Mouse (Mus musculus): ENCODE measurements around the gene Slc22a2.
"Not testable (repeated sequence)": the region's sequence is repeated elsewhere in the genome, so short reads cannot be mapped to it uniquely, and the experiment has no call there.

Gene Slc22a2

DNA sequence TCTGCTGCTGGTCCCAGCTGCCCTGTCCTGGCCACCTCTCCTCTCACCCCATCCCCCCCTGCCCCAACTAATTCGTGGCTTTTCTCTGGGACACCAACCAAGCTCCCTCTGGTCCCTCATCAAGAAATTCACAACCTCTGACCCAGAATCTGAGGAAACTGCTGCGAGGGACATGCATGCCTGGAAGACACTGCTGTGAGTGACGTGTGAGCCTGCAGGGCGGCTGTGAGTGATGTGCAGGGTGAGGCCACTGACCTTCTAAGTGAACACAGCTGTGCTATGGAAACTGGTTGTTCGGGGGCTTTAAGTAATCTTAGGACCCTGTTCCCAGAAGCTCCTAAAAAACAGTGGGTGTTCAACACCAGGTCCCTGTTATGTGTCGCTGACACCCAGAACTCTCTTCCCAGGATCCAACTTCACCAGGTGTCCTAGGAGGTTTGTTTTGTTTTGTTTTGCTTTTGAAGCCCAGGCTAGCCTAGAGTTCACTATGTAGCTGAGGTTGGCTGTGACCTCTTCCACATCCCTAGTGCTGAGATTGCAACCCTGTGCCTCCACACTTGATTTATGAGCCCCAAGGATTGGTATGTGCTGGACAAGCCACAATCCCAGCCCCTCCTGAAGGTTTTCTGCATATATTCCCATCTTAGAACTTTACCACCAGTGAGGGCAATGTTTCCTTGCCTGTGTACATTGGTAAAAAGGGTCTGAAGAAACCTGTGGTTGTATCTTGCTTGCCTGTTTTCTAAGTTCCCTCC, 47.2 kb downstream of the Slc22a2 start:
- no peak for DNase-seq (ENCODE audit: low spot score in 2 of 2)

DNA sequence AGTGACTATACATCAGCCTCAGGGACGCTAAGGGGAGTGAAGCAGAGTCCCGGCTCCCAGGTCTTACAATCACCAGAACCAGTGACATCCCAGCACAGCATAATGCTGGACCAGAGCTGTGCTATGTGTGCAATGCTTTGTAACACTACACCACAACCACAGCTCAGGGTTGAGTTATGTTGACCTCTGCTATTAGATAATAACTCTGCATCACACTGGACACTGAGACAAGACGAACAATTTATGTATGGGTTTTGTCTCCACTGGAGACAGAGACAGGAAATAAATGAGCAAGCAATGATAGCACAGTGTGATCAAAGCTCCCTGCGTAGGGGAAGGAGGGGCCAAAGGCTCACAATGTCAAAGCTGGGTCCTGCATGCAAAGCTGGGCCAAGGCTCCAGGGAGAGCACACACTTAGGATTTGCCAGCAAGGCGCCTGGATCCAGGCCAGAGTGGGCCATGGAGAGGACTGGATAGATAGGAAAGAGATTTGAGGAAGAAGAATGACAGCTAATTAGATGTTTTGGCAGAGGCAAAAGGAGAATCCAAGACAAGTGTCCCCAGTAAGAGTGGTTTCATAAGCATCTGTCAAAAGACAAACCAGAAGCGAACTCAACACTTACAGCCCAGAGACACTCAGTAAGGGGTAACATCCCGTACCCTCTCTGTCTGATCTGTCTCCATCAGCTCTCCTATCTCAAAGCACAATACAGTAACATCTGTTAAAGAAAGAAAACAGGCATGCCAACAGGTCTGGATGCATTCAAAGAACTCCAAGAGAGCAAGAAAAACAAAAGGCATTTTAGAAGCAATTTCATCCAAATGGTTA, 48.1 kb downstream of the Slc22a2 start:
- no peak for DNase-seq (ENCODE audit: low spot score in 2 of 2)

DNA sequence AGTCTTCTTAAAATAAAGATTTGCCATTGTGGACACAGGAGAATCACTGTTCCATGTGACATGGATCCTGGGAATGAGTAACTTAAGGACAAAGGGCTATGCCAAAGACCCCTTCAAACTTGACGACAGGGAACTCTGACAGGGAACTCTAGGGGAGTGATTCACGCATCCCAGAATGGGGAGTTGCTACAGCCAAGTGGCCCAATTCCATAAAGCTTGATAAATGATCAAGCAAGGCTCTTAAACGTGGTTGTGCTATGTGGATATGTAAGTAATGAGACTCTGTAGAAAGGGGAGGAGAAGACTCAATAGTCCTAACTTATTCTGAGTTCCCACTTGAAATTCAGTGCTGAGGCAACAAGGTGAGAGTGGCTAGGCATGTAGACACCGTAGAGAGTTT, 50.9 kb downstream of the Slc22a2 start:
- DNase-seq (ENCODE audit: low spot score in 2 of 2), result no peak

DNA sequence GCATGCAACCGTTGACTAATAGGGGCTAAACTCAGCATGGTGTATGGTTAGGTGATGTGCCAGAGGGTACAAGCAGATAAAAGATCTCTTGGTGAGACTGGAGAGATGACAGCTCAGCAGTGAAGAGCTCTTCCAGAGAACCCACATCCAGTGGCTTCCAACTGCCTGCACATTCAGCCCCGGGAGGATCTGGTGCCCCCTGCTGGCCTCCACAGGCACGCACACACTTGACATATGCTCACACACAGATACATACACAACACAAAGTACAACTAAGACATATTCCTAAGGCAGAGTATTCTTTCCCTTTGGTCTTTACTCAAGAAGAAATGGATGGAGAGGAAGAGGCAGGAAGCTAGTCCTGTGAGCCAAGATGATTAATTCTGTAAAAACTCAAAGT, 55.7 kb downstream of the Slc22a2 start:
- DNase-seq (ENCODE audit: low spot score in 2 of 2), result no peak

DNA sequence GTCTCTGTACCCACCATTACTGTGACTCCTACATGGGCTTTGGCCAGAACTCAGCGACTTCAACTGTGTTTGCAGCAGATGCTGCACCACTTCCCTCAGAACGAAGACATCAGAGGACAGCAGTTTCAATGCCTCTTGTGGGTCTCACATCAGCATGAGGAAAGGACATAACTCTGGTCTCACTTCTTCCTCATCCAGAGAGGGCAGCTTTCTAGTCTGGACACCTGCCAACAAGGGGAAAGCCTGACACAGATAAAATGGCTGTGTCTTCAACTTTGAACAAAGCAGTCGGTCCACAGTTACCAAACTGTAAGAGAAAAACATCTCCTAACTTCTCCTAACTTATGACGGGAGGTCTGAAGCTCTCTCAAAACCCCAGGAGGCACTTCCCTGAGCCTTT, 57.2 kb downstream of the Slc22a2 start:
- no peak for DNase-seq (ENCODE audit: low spot score in 2 of 2)

DNA sequence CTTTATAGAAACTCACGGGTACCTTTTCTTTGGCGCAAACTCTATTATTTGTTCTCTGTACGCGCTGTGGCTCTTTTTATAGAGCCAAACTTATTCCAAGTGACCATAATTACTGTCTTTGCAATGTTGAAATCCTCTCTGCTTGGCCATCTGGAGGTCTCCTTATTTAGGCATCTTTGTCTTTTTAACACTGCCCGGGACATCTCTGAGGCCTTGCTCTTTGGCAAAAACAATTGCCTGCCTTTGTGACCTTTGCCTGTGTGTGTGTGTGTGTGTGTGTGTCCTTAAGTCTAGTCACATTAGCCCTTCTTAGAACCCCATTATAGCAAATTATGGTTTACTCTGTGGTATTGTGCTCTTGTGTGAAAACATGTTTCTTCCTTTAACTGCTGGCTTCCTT, 61.5 kb downstream of the Slc22a2 start:
- DNase-seq (ENCODE audit: low spot score in 2 of 2), result no peak

DNA sequence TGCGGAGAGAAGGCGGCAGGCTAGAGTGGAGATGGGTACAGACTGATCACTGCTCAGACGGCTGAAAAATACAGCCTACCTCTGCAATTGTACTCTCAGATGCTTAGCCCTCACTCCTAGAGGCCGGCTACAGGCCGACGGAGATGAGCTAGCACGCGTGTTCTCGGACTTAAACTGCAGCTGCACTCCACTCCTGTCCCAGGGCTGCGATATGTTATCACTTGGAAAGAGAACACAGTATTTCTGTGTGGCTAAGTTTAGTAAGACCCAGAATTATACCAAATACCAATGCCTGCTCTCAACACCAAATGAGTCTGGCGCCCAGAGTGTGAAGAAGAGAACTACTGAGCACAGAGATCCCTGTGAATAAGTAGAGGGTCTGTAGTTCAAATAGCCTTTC, 68.7 kb downstream of the Slc22a2 start:
- no peak for DNase-seq (ENCODE audit: low spot score in 2 of 2)

DNA sequence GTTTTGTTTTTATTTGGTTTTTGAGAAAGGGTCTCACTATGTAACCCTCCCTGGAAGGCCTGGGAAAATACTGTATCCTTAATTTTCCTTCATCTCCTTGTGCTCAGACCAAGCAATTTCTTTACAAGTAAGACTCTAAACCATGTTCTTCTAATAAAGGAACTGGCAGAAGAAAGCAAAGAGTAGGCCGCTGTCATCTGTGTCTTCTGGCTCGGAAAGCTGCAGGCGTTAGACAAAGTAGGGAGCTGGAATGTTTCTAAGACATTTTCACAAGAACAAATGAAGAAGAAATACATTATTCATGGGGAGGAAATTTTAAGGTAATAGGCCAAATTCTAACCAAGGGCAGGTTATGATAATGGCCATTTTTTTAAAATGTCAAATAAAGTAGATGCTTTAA, 70.1 kb downstream of the Slc22a2 start:
- no peak for DNase-seq (ENCODE audit: low spot score in 2 of 2)

DNA sequence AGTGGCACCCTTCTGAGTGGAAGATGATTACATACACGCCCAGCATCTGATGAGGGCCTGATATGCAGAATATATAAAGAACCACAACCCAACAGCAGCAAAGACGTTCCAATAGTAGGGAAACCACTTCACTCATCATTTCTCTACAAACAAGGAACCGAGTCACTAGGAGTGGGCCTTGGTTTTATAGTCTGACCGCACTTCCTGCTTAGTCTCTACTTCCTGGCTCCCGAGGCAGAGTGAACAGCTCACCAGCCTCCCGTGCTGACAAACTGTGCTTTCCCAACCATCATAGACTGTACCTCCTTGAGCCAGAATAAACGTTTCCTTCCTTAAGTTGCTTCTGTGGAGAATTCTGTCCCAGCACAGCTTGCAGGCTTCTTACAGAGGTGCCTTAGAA, 71.9 kb downstream of the Slc22a2 start:
- no peak for DNase-seq (ENCODE audit: low spot score in 2 of 2)

DNA sequence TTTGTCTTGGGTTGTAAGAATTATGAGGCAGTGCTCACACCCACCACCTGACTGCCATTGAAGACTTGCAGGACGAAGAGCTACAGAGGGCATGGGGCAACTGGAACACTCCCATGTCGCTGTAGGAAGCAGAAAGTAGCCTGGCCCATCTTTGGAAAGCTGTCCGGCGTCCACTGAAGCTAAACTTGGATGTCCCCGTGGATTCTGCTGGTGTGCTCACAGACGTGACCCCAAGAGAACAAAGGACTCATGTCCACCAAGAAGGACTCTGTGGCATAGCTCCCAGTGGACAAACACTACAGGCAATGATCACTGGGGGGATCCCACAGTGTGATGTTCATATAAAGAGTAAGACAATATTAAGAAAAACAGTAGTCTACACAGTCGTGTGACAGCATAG, 74.9 kb downstream of the Slc22a2 start:
- DNase-seq (ENCODE audit: low spot score in 2 of 2), result no peak

DNA sequence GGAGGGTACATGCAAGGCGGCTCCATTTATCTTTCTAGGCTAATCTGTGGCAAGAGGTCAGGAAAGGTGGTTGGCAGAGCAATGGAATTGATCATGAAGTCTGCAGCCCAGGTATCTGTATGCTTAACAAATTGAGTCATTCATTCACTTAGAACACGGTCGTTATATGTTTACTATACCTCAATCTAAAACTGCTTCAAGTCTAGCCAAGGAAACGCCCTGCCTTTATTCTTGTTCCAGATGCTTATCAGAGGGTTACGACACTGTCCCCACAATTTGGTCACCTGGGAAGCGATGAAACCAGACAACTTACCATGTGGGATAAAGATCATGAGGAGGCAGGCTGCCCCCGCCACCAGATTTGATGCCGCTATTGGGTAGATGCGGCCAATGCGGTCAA, 75.3 kb downstream of the Slc22a2 start:
- no peak for DNase-seq (ENCODE audit: low spot score in 2 of 2)

DNA sequence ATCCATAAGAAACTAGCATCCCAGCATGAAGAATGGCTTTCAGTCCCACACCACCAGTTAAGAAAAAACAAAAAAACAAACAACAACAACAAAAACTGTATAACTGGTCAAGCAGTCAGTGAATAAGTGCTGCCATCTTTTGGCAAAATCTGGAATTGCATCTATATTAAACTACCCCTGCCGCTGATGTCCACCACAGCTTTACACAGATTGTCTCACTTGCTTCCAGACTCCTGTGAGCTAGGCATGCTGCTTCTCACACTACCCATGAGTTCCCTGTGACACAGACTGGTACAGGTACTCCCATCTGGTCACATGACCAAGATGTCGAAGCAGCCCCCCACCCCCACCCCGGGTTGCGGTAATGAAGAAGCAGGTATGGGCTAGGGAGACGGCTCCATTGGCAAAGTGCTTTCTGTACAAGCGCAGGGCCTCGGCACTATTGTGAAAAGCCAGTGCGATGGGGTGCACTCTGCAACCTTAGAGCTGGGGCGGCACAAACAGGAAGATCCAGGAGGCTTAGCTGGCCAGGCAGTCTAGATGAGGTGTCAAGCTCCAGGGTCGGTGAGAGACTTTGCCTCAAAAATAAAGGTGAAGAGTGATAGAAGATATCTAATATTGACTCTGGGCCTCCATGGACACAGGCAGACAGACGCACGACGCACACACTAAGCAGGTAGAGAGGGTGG, 76.8 kb downstream of the Slc22a2 start:
- DNase-seq (ENCODE audit: low spot score in 2 of 2), result no peak

DNA sequence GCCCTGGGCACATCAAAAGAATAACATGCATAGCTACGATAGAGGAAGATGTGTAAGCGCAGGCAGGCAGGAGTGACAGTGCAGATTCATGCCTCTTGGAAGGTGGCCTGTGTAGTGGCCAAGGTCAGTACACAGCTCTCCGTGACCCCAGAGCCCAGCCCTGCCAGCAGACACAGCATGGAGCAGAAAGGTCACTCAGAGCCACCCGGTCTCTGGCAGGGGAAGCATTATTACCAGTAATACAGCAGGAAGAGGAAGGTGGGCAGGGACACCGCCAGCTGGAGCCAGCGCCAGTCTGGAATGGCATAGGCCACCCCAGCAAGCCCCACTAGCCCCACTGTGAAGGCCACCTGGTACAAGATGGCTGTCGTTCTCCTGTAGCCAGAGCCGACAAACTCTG, 80.2 kb downstream of the Slc22a2 start:
- DNase-seq (ENCODE audit: low spot score in 2 of 2), result no peak

DNA sequence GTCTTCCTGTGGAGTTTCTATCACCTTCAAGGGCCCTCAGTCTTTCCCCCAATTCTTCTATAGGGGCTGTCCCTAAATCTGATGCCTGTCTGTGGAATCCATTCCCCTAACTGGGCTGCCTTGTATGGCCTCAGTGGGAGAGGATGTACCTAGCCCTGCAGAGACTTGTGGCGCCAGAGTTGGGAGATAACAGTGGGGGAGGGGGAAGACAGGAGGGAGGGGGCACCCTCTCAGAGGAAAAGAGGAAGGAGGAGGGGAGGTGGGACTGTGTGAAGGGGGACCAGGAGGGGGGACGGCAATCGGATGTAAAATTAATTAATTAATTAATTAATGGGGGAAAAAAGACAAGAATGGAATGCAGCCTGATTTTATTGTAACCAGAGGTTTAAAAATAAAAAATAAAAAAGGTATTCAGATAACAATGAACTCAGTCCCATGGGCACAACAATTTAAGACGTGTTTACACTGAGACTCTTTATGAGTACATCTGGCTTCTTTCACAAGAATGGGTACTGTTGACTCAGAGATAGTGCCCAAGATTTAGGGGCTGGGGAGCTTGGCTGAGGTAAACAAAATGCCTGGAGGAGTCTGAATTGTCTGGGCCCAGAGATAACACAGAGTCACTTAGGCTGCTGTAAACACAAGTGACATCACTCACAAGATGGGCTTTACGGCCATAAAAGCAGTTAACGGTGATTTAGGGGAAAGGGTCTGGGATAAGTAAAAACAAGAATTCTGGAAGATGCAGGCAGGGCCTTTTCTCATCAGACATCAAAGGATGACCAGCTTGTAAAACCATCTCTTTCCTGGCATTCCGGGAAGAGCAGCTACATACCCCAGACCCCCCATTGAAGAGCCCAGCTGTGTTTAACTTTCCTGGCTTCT, 84.8 kb downstream of the Slc22a2 start:
- DNase-seq (ENCODE audit: low spot score in 2 of 2), result no peak

DNA sequence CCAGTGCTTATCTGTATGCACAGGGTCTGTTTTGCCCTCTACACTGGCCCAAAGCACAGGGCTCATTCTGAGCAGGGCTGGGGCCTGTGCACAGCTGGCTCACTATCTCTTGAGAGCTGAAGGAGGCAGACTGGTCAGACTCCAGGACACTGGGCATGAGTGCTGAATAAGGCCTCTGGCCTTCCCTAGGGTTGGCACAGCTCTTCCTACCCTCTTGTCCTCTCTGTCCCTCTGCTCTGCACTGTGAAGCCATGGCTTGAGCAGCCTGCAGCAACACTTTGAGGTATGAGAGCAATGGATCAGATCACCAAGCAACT, 85.4 kb downstream of the Slc22a2 start:
- no peak for DNase-seq (ENCODE audit: low spot score in 2 of 2)

DNA sequence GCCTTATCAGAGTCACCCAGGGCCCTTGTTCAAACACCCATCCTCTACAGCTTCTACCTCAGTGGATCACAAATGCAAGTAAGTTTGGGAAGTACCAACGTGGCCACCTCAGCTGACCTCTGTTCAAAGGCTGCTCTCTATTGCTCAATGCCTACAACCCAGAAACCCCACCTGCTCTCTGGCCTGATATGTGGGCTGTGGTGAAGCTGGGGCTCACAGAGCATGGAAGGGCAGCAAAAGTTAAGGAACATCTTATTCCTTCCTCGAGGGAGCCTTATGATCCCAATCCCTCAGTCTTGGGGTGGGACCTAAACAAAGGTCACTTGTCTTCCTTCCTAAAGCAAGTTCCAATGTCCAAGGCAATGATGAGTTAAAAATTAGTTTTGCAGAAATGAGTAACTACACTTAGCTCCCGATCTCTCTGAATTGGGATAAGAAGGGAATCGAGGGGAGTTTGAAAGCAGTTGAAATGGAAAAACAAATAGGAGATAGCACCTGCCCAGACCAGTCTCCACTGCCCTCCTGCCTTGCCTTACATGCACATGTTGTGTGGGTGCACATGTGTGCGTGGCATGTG, 87.2 kb downstream of the Slc22a2 start:
- DNase-seq (ENCODE audit: low spot score in 2 of 2), result no peak

DNA sequence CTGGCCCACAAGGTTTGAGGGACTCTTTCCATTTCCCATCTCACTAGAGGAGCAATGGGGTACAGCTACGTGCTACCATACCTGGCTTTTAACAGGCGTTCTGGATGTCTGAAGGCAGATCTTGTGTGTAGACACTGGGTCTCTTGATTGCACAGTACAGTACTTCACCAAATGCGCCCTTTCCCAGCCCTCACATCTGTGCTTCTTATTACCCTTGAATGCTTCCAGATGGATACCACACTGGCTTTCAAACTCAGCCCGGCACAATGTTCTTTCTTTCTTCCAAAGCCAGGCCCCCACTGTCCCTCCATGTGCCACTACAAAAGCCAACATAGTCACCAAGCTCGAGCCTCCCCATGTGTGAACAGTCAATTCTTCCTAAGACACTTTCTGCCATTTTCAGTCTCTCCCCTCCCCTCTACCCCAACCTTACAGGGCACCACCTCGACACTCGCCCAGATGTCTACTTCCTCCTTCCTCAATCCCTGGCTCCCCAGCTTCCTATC, 88.4 kb downstream of the Slc22a2 start:
- DNase-seq (ENCODE audit: low spot score in 2 of 2), result no peak

DNA sequence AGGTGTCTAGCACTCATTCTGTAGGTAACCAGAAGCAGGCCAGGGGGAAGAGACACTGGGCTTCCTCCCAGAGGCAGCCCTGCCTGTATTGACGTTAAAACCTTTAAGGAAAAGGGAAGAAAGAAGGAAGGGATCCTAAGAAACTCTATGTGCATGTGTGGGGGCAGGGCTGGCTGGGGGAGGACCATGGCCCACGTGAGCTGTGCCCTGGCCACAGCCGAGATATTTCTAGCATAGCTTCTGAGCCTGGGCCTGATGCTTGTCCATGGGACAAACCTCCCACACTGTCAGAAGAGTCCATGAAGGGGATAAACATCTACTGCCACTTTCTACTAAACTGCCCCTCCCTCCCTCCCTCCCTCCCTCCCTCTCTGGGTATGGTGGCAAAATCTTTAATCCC, 89.9 kb downstream of the Slc22a2 start:
- no peak for DNase-seq (ENCODE audit: low spot score in 2 of 2)

DNA sequence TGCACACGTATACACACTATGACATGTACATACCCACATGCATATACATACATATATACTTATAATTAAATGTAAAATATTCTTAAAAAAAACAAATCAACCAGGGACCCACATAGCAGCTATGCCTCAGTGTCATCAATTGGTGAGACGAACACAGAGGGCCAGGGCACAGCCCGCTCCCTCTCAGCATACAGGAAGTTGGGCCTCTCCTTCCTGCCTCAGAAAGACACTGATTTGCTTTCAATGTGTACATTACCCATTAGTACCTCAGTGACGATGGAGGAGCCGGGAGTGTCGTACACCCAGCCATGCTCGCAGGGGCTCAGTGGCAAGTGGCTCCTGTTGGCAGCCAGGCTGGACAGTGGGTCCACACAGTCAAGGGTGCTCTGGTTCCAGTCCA, 91.0 kb downstream of the Slc22a2 start:
- DNase-seq (ENCODE audit: low spot score in 2 of 2), result not testable (repeated sequence)

DNA sequence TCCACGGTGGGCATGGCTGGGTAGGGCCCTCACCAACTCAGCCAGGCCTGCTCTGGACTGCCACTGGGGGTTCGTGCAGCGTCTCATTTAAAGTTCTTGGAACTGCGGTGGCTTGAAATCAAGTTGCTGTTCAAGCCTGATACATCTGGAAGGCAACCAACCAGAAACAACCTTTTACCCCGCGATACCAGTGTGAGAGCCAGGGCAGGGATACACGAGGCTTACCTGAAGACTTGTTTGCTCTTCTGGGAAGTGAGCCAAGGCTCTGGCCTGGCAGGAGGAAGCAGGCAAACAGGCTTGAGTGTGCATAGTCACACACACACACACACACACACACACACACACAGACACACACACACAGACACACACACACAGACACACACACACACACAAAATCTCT, 91.7 kb downstream of the Slc22a2 start, which contains the start of gene Slc22a1:
TSS of gene Slc22a1 (minus strand) at position 184 of the 400 bp plus-strand sequence.
- DNase-seq (ENCODE audit: low spot score in 2 of 2), result no peak

DNA sequence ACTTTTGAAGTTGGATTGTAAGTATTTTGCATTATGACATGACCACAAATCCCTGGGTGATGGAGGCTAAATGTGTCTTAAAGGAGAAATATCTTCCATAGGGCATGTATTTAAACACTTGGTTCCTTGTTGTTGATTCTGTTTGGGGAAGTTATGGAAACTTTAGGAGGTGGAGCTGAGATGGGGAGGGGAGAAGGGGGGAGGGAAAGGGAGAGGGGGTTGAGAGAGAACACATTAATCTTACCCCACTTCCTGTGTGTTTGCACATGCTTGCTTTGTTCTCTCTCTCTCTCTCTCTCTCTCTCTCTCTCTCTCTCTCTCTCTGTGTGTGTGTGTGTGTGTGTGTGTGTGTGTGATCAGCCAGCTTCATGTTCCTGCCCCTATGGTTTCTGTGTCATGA, 93.2 kb downstream of the Slc22a2 start:
- DNase-seq (ENCODE audit: low spot score in 2 of 2), result no peak
